In genomic region chr11:60808286-60809070, GRCm38 (mm10) we compare ENCODE assay signal across 10 mouse cellular contexts. TPM values are rescaled to one million over a fixed set of nuclear protein-coding genes. Genes with fewer than 3 reads are reported as not detected.
A peak's percentile ranks its signal among the peaks of the same experiment; 100 is the strongest.
DNase-seq lines count a peak whose midpoint lies in the region; ATAC-seq and TF ChIP-seq lines count a peak whose summit lies in the region.
"Had no signal": no experiment of that assay in that cellular context is flagged by ENCODE, and none has a peak within 500 bp of the region (broad histone marks: within the 10 kb centered on the region; RNA-seq: fewer than 3 reads in every experiment).

No protein-coding gene starts in this region.

- no peak for TF ChIP-seq CTCF in ES-Bruce4 (IDR thresholded peaks at IDR 0.05; ENCODE audit: low read depth, low read length)

- H3K27me3 ChIP-seq in forebrain, embryonic 12.5 days, result no peaks in the 10 kb centered on the region
- no peaks in the 10 kb centered on the region for H3K27me3 ChIP-seq in forebrain, embryonic 11.5 days (ENCODE audit: control insufficient read depth, insufficient read depth, low read length)
- H3K27me3 ChIP-seq in ES-Bruce4 (ENCODE audit: control insufficient read depth, insufficient read depth, low read length, poor library complexity, severe bottlenecking), result no peaks in the 10 kb centered on the region
- H3K27me3 ChIP-seq: embryonic facial prominence, embryonic 12.5 days; limb, embryonic 13.5 days had no signal

- H3K4me3 ChIP-seq in forebrain, embryonic 12.5 days (replicated peaks), result no peak overlapping the region; the same call in 1 of the 2 replicates
- no peak overlapping the region for H3K4me3 ChIP-seq in forebrain, embryonic 11.5 days (ENCODE audit: low read depth, low read length)
- H3K4me3 ChIP-seq in ES-Bruce4 (ENCODE audit: low read depth, low read length), result no peak overlapping the region
- H3K4me3 ChIP-seq: embryonic facial prominence, embryonic 12.5 days; limb, embryonic 13.5 days had no signal

- H3K9me3 ChIP-seq in forebrain, embryonic 12.5 days, result no peaks in the 10 kb centered on the region
- H3K9me3 ChIP-seq in forebrain, embryonic 11.5 days (ENCODE audit: control insufficient read depth, low read length), result no peaks in the 10 kb centered on the region
- H3K9me3 ChIP-seq in ES-Bruce4 (replicated peaks; ENCODE audit: control insufficient read depth, insufficient read depth, low read length, poor library complexity, severe bottlenecking), result no peaks in the 10 kb centered on the region
- H3K9me3 ChIP-seq: embryonic facial prominence, embryonic 12.5 days; limb, embryonic 13.5 days had no signal

- no peak overlapping the region for H3K27ac ChIP-seq in forebrain, embryonic 12.5 days
- no peak overlapping the region for H3K27ac ChIP-seq in forebrain, embryonic 11.5 days (ENCODE audit: low read depth, low read length)
- no peak overlapping the region for H3K27ac ChIP-seq in ES-Bruce4 (ENCODE audit: insufficient read depth, low read length)
- H3K27ac ChIP-seq: embryonic facial prominence, embryonic 12.5 days; limb, embryonic 13.5 days had no signal

- TF ChIP-seq POLR2A in ES-Bruce4 (IDR thresholded peaks at IDR 0.05; ENCODE audit: insufficient read depth, low read length), result no peak

- no peak for TF ChIP-seq EP300 in ES-Bruce4 (IDR thresholded peaks at IDR 0.05; ENCODE audit: insufficient read depth, low read depth, low read length)

- DNase-seq in forebrain, embryonic 11.5 days (ENCODE audit: low spot score), result no peak
- peak; percentile 57 for DNase-seq in gastrocnemius, postnatal 14 days
- DNase-seq in kidney, postnatal 36 days, result peak; percentile 80 to 82
- DNase-seq in lung, postnatal 10 days, result peak; percentile 80
- no peak for DNase-seq in Muller cell, postnatal 12 days (ENCODE audit: inconsistent ontology term)

- H3K4me1 ChIP-seq in forebrain, embryonic 12.5 days, result peaks cover 26% of the 10 kb centered on the region
- peaks cover 3% of the 10 kb centered on the region; the same call in 1 of the 2 replicates for H3K4me1 ChIP-seq in forebrain, embryonic 11.5 days (replicated peaks; ENCODE audit: control insufficient read depth, insufficient read depth, low read length)
- peaks cover 1% of the 10 kb centered on the region for H3K4me1 ChIP-seq in ES-Bruce4 (ENCODE audit: control insufficient read depth, insufficient read depth, low read length)

- ATAC-seq in forebrain, embryonic 12.5 days (ENCODE audit: low FRiP score), result no peak
- ATAC-seq in forebrain, embryonic 11.5 days (replicated peaks; ENCODE audit: low FRiP score), result no peak
- ATAC-seq in megakaryocyte, adult 5-6 weeks (ENCODE audit: poor library complexity, severe bottlenecking), result no peak

- H3K36me3 ChIP-seq in forebrain, embryonic 12.5 days (replicated peaks), result peaks cover 4% of the 10 kb centered on the region
- no peaks in the 10 kb centered on the region for H3K36me3 ChIP-seq in forebrain, embryonic 11.5 days (ENCODE audit: control insufficient read depth, insufficient read depth, low read length)
- peaks cover 21% of the 10 kb centered on the region for H3K36me3 ChIP-seq in ES-Bruce4 (ENCODE audit: control insufficient read depth, insufficient read depth, low read length, poor library complexity, severe bottlenecking)
- H3K36me3 ChIP-seq: embryonic facial prominence, embryonic 12.5 days had no signal

- H3K9ac ChIP-seq in forebrain, embryonic 12.5 days, result no peak overlapping the region
- H3K9ac ChIP-seq in forebrain, embryonic 11.5 days (ENCODE audit: low read length), result no peak overlapping the region
- peak overlapping the region; percentile 37; the same call in 1 of the 2 replicates for H3K9ac ChIP-seq in ES-Bruce4 (ENCODE audit: low read depth, poor library complexity, severe bottlenecking)
- H3K9ac ChIP-seq: embryonic facial prominence, embryonic 12.5 days; limb, embryonic 13.5 days had no signal

- H3K4me2 ChIP-seq in forebrain, embryonic 12.5 days, result peak overlapping the region; percentile 77; the same call in 1 of the 2 replicates
- H3K4me2 ChIP-seq in forebrain, embryonic 11.5 days (ENCODE audit: low read depth, low read length, severe bottlenecking), result no peak overlapping the region

- 83% methylated on average over 4 of the region's 4 CpGs for WGBS in forebrain, embryonic 12.5 days
- 83% methylated on average over 4 of the region's 4 CpGs for WGBS in forebrain, embryonic 11.5 days

- intact Hi-C loops in gastrocnemius, postnatal 14 days (cut with DNase I; ENCODE audit: low total_unique reads), result no loop called here

RNA-seq across cellular contexts. Expression of gene Shmt1, which starts 3.0 kb away (rescaled TPM):
- 49.9 and 52.6 TPM in 2 replicates for polyA plus RNA-seq in forebrain, embryonic 12.5 days (2016; fragmentation: Nextera tagmentation; extraction: Ambion mirVana)
- 70.5 and 71.7 TPM in 2 replicates for polyA plus RNA-seq in forebrain, embryonic 11.5 days (2014; fragmentation: Nextera tagmentation; extraction: Ambion mirVana)
- 99.2 and 113 TPM in 2 replicates for polyA plus RNA-seq in ES-Bruce4 (2011; ENCODE audit: insufficient read depth, insufficient read length, low read depth, missing spikeins)
- total RNA-seq in gastrocnemius, postnatal 14 days (2021), result 10 to 100 TPM; 19.3 to 21.3 TPM
- total RNA-seq in megakaryocyte, adult 5-6 weeks (2015), result 4.1 and 6.2 TPM in 2 replicates
- 13.7 and 15.6 TPM in 2 replicates for total RNA-seq in megakaryocyte, adult 5-6 weeks (2017)

RNA-seq across cellular contexts. Expression of gene Dhrs7b, which starts 22.0 kb away (rescaled TPM):
- 23.5 and 27.2 TPM in 2 replicates for polyA plus RNA-seq in forebrain, embryonic 12.5 days (2016; fragmentation: Nextera tagmentation; extraction: Ambion mirVana)
- polyA plus RNA-seq in forebrain, embryonic 11.5 days (2014; fragmentation: Nextera tagmentation; extraction: Ambion mirVana), result 26.7 and 30.0 TPM in 2 replicates
- 20.9 and 24.0 TPM in 2 replicates for polyA plus RNA-seq in ES-Bruce4 (2011; ENCODE audit: insufficient read depth, insufficient read length, low read depth, missing spikeins)
- total RNA-seq in gastrocnemius, postnatal 14 days (2021), result 10 to 100 TPM; 16.9 to 19.9 TPM
- 11.1 and 16.8 TPM in 2 replicates for total RNA-seq in megakaryocyte, adult 5-6 weeks (2015)
- 12.9 and 15.6 TPM in 2 replicates for total RNA-seq in megakaryocyte, adult 5-6 weeks (2017)

RNA-seq across cellular contexts. Expression of gene Smcr8, which starts 31.2 kb away (rescaled TPM):
- 11.0 and 11.5 TPM in 2 replicates for polyA plus RNA-seq in forebrain, embryonic 12.5 days (2016; fragmentation: Nextera tagmentation; extraction: Ambion mirVana)
- polyA plus RNA-seq in forebrain, embryonic 11.5 days (2014; fragmentation: Nextera tagmentation; extraction: Ambion mirVana), result 11.0 and 11.6 TPM in 2 replicates
- 18.4 and 20.0 TPM in 2 replicates for polyA plus RNA-seq in ES-Bruce4 (2011; ENCODE audit: insufficient read depth, insufficient read length, low read depth, missing spikeins)
- 10 to 100 TPM; 11.2 to 16.7 TPM for total RNA-seq in gastrocnemius, postnatal 14 days (2021)
- 27.4 and 32.1 TPM in 2 replicates for total RNA-seq in megakaryocyte, adult 5-6 weeks (2015)
- total RNA-seq in megakaryocyte, adult 5-6 weeks (2017), result 16.8 and 18.7 TPM in 2 replicates

RNA-seq across cellular contexts. Expression of gene Top3a, which starts 31.3 kb away (rescaled TPM):
- polyA plus RNA-seq in forebrain, embryonic 12.5 days (2016; fragmentation: Nextera tagmentation; extraction: Ambion mirVana), result 20.5 and 21.1 TPM in 2 replicates
- polyA plus RNA-seq in forebrain, embryonic 11.5 days (2014; fragmentation: Nextera tagmentation; extraction: Ambion mirVana), result 23.8 and 25.9 TPM in 2 replicates
- 19.6 and 20.4 TPM in 2 replicates for polyA plus RNA-seq in ES-Bruce4 (2011; ENCODE audit: insufficient read depth, insufficient read length, low read depth, missing spikeins)
- 1 to 10 TPM; 3.8 to 4.5 TPM for total RNA-seq in gastrocnemius, postnatal 14 days (2021)
- total RNA-seq in megakaryocyte, adult 5-6 weeks (2015), result 6.0 and 10.5 TPM in 2 replicates
- total RNA-seq in megakaryocyte, adult 5-6 weeks (2017), result 12.6 and 14.8 TPM in 2 replicates

Comparison
In these comparisons a context has a peak if more than half of its experiments do, and no peak if none do; other contexts are left out.
1. DNase-seq: peak in gastrocnemius, postnatal 14 days (single experiment), kidney, postnatal 36 days (2 of 2) and lung, postnatal 10 days (single experiment); none in forebrain, embryonic 11.5 days (single experiment) and Muller cell, postnatal 12 days (single experiment).